ENCODE assay signal across 23 mouse cellular contexts in genomic region chr8:79338619-79339018, GRCm38 (mm10). TPM values are rescaled to one million over a fixed set of nuclear protein-coding genes. Genes with fewer than 3 reads are reported as not detected.
DNase-seq lines count a peak whose midpoint lies in the region; ATAC-seq and TF ChIP-seq lines count a peak whose summit lies in the region.
"Had no signal": no experiment of that assay in that cellular context is flagged by ENCODE, and none has a peak within 500 bp of the region (broad histone marks: within the 10 kb centered on the region; RNA-seq: fewer than 3 reads in every experiment).

No protein-coding gene starts in this region.

- H3K4me2 ChIP-seq in forebrain, postnatal 0 days (ENCODE audit: low read depth): no peak overlapping the region
- no peak overlapping the region for H3K4me2 ChIP-seq in forebrain, embryonic 11.5 days (ENCODE audit: low read depth, low read length, severe bottlenecking)
- H3K4me2 ChIP-seq: embryonic facial prominence, embryonic 12.5 days; forebrain, embryonic 13.5 days; heart, embryonic 12.5 days; hindbrain, embryonic 12.5 days had no signal

- 65% methylated on average over 10 of the region's 10 CpGs for WGBS in forebrain, postnatal 0 days
- WGBS in forebrain, embryonic 11.5 days: 96% methylated on average over 10 of the region's 10 CpGs
- 94% methylated on average over 10 of the region's 10 CpGs for WGBS in embryonic facial prominence, embryonic 10.5 days

- no peaks in the 10 kb centered on the region for H3K9me3 ChIP-seq in forebrain, postnatal 0 days (ENCODE audit: low read length)
- no peaks in the 10 kb centered on the region for H3K9me3 ChIP-seq in forebrain, embryonic 11.5 days (ENCODE audit: control insufficient read depth, low read length)
- H3K9me3 ChIP-seq in embryonic facial prominence, embryonic 10.5 days: no peaks in the 10 kb centered on the region; the same call in 1 of the 2 replicates
- H3K9me3 ChIP-seq: forebrain, embryonic 13.5 days; hindbrain, embryonic 12.5 days had no signal

- H3K9ac ChIP-seq in forebrain, postnatal 0 days: no peak overlapping the region
- H3K9ac ChIP-seq in forebrain, embryonic 11.5 days (ENCODE audit: low read length): no peak overlapping the region
- H3K9ac ChIP-seq: embryonic facial prominence, embryonic 12.5 days; forebrain, embryonic 13.5 days; heart, embryonic 12.5 days; hindbrain, embryonic 12.5 days had no signal

- H3K36me3 ChIP-seq in forebrain, postnatal 0 days (ENCODE audit: insufficient read depth): peaks cover 19% of the 10 kb centered on the region
- peaks cover 7% of the 10 kb centered on the region; the same call in 1 of the 2 replicates for H3K36me3 ChIP-seq in forebrain, embryonic 11.5 days (ENCODE audit: control insufficient read depth, insufficient read depth, low read length)
- H3K36me3 ChIP-seq in embryonic facial prominence, embryonic 10.5 days (replicated peaks): peaks cover 75% of the 10 kb centered on the region

- peak; percentile 81 for ATAC-seq in forebrain, postnatal 0 days
- no peak for ATAC-seq in forebrain, embryonic 11.5 days (replicated peaks; ENCODE audit: low FRiP score)
- ATAC-seq: activated CD4-positive, CD25-positive, alpha-beta regulatory T cell, adult 4 months; forebrain, embryonic 13.5 days; hindbrain, embryonic 16.5 days; inflammation-experienced regulatory T-cells, adult 6 months; intestine, postnatal 0 days; Patski had no signal

- H3K4me1 ChIP-seq in forebrain, postnatal 0 days (ENCODE audit: insufficient read depth): no peaks in the 10 kb centered on the region
- H3K4me1 ChIP-seq in forebrain, embryonic 11.5 days (replicated peaks; ENCODE audit: control insufficient read depth, insufficient read depth, low read length): no peaks in the 10 kb centered on the region
- H3K4me1 ChIP-seq in embryonic facial prominence, embryonic 10.5 days: no peaks in the 10 kb centered on the region
- H3K4me1 ChIP-seq: embryonic facial prominence, embryonic 12.5 days; forebrain, embryonic 13.5 days; heart, embryonic 12.5 days; hindbrain, embryonic 12.5 days had no signal

- DNase-seq in forebrain, postnatal 0 days: peak; percentile 51
- DNase-seq in forebrain, embryonic 11.5 days (ENCODE audit: low spot score): no peak
- DNase-seq in kidney, postnatal 10 days: peak; percentile 2
- no peak for DNase-seq in kidney, postnatal 4 days
- peak; percentile 73 for DNase-seq in brain, adult 2 months (ENCODE audit: low read depth, low spot score)
- peak; percentile 2 for DNase-seq in embryonic facial prominence, embryonic 10.5 days (ENCODE audit: low spot score)
- no peak for DNase-seq in thymus, postnatal 0 days (ENCODE audit: low spot score)
- DNase-seq: adrenal gland, postnatal 14 days; cerebellum, adult 2 months; cerebellum, postnatal 10 days; embryo, embryonic 11 days; gastrocnemius, postnatal 10 days; heart, adult 18-20 months; heart, postnatal 36 days had no signal

- no peaks in the 10 kb centered on the region for H3K27me3 ChIP-seq in forebrain, postnatal 0 days (ENCODE audit: insufficient read depth, low read length)
- H3K27me3 ChIP-seq in forebrain, embryonic 11.5 days (ENCODE audit: control insufficient read depth, insufficient read depth, low read length): no peaks in the 10 kb centered on the region
- H3K27me3 ChIP-seq in embryonic facial prominence, embryonic 10.5 days (replicated peaks; ENCODE audit: low read depth, poor library complexity, severe bottlenecking): no peaks in the 10 kb centered on the region
- H3K27me3 ChIP-seq: embryonic facial prominence, embryonic 12.5 days; forebrain, embryonic 13.5 days; heart, embryonic 12.5 days; hindbrain, embryonic 12.5 days; Patski had no signal

- no peak overlapping the region for H3K27ac ChIP-seq in forebrain, postnatal 0 days (ENCODE audit: low read depth, low read length)
- no peak overlapping the region for H3K27ac ChIP-seq in forebrain, embryonic 11.5 days (ENCODE audit: low read depth, low read length)
- H3K27ac ChIP-seq in embryonic facial prominence, embryonic 10.5 days (replicated peaks): no peak overlapping the region
- H3K27ac ChIP-seq: embryonic facial prominence, embryonic 12.5 days; forebrain, embryonic 13.5 days; hindbrain, embryonic 12.5 days had no signal

- H3K4me3 ChIP-seq in forebrain, postnatal 0 days (ENCODE audit: low read depth, low read length): no peak overlapping the region
- H3K4me3 ChIP-seq in forebrain, embryonic 11.5 days (ENCODE audit: low read depth, low read length): no peak overlapping the region
- no peak overlapping the region for H3K4me3 ChIP-seq in embryonic facial prominence, embryonic 10.5 days
- H3K4me3 ChIP-seq: embryonic facial prominence, embryonic 12.5 days; forebrain, embryonic 13.5 days; heart, embryonic 12.5 days; hindbrain, embryonic 12.5 days had no signal

- TF ChIP-seq CTCF in forebrain, postnatal 0 days (IDR thresholded peaks at IDR 0.05; ENCODE audit: low read depth): no peak

RNA-seq across cellular contexts. Expression of gene Mmaa, which starts 43.9 kb away (rescaled TPM):
- 10.6 and 11.1 TPM in 2 replicates for total RNA-seq in forebrain, postnatal 0 days (2014; rRNA removed)
- polyA plus RNA-seq in forebrain, postnatal 0 days (2015; fragmentation: Nextera tagmentation; extraction: Ambion mirVana): 14.0 and 14.9 TPM in 2 replicates
- 11.5 and 13.3 TPM in 2 replicates for polyA plus RNA-seq in forebrain, embryonic 11.5 days (2014; fragmentation: Nextera tagmentation; extraction: Ambion mirVana)
- 8.0 and 9.6 TPM in 2 replicates for polyA plus RNA-seq in embryonic facial prominence, embryonic 10.5 days (2016; fragmentation: Nextera tagmentation; extraction: Ambion mirVana)
- 6.9 and 8.8 TPM in 2 replicates for polyA plus RNA-seq in thymus, postnatal 0 days (2015; fragmentation: Nextera tagmentation; extraction: Ambion mirVana)

Comparison
In these comparisons a context has a peak if more than half of its experiments do, and no peak if none do; other contexts are left out.
1. DNase-seq: peak in forebrain, postnatal 0 days (single experiment), kidney, postnatal 10 days (single experiment), brain, adult 2 months (single experiment) and embryonic facial prominence, embryonic 10.5 days (single experiment); none in forebrain, embryonic 11.5 days (single experiment), kidney, postnatal 4 days (0 of 2) and thymus, postnatal 0 days (single experiment).